ENCODE assay signal across 9 mouse cellular contexts in the genomic region with DNA sequence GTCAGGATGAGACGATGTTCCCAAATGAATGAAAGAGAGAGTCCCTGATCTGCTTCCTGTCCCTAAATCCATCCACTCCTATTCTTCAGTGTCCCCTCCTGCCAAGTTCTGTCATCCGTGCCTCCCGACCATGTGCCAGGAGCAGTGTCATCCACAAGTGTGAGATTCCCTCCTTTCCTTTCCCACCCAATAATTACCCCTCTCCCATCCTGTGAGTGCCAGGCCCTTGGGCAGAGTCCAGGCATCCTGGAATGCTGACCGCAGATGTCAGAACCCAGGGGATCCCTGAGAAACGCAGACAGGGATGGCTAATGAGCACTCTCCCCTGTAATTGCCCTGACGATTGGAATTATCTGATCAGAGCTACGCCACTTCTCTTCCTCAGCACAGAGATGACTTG. TPM values are rescaled to one million over a fixed set of nuclear protein-coding genes. Genes with fewer than 3 reads are reported as not detected.
DNase-seq lines count a peak whose midpoint lies in the region; ATAC-seq and TF ChIP-seq lines count a peak whose summit lies in the region.
"Had no signal": no experiment of that assay in that cellular context is flagged by ENCODE, and none has a peak within 500 bp of the region (broad histone marks: within the 10 kb centered on the region; RNA-seq: fewer than 3 reads in every experiment).

No protein-coding gene starts in this region.

- no peaks in the 10 kb centered on the region for H3K9me3 ChIP-seq in limb, embryonic 13.5 days

- H3K79me3 ChIP-seq in C2C12 (ENCODE audit: low read depth) = no peaks in the 10 kb centered on the region

- no peak for ATAC-seq in limb, embryonic 13.5 days (ENCODE audit: low FRiP score, low read depth)
- ATAC-seq in megakaryocyte progenitor cell, adult 5-6 weeks (replicated peaks; ENCODE audit: poor library complexity) = no peak

- H3K79me2 ChIP-seq in C2C12 (ENCODE audit: control insufficient read depth, insufficient read depth) = no peaks in the 10 kb centered on the region

- H3K9ac ChIP-seq in limb, embryonic 13.5 days = no peak overlapping the region

- no peak overlapping the region for H3K4me3 ChIP-seq in C2C12 (ENCODE audit: insufficient read depth, poor library complexity, severe bottlenecking)
- no peak overlapping the region for H3K4me3 ChIP-seq in gastrocnemius, adult 2 months
- no peak overlapping the region for H3K4me3 ChIP-seq in limb, embryonic 13.5 days

- H3K36me3 ChIP-seq in C2C12 (ENCODE audit: control insufficient read depth, insufficient read depth) = no peaks in the 10 kb centered on the region
- H3K36me3 ChIP-seq in limb, embryonic 13.5 days = no peaks in the 10 kb centered on the region

- no peak overlapping the region for H3ac ChIP-seq in C2C12 (ENCODE audit: control insufficient read depth, insufficient read length, low read depth)

- intact Hi-C loops in gastrocnemius, adult 2 months (cut with DNase I) = no loop called here

- H3K27ac ChIP-seq in gastrocnemius, adult 2 months = peak overlapping the region; percentile 65
- no peak overlapping the region for H3K27ac ChIP-seq in limb, embryonic 13.5 days
- H3K27ac ChIP-seq: macrophage had no signal

- H3K27me3 ChIP-seq in C2C12 (ENCODE audit: control insufficient read depth, insufficient read depth, insufficient read length) = no peaks in the 10 kb centered on the region
- H3K27me3 ChIP-seq in limb, embryonic 13.5 days = no peaks in the 10 kb centered on the region

- 0 out of 2 replicates have a peak overlapping the region, but pooled peaks have one; percentile 7 for H3K4me2 ChIP-seq in limb, embryonic 13.5 days (replicated peaks)

- TF ChIP-seq CTCF in C2C12 (IDR thresholded peaks at IDR 0.05; ENCODE audit: control insufficient read depth, insufficient read depth, insufficient read length) = no peak
- TF ChIP-seq CTCF in gastrocnemius, adult 2 months (IDR thresholded peaks at IDR 0.05) = no peak

- peak; percentile 95 for DNase-seq in Muller cell, postnatal 12 days (ENCODE audit: inconsistent ontology term)
- peak; percentile 68 for DNase-seq in gastrocnemius, adult 2 months
- no peak for DNase-seq in urinary bladder, adult 2 months (ENCODE audit: low spot score)
- no peak for DNase-seq in urinary bladder, postnatal 36 days (ENCODE audit: low spot score in 2 of 2)
- DNase-seq: kidney, adult 8-10 months had no signal

- 18% methylated on average over 7 of the region's 7 CpGs for WGBS in limb, embryonic 13.5 days

- H3K4me1 ChIP-seq in limb, embryonic 13.5 days = peaks cover 59% of the 10 kb centered on the region

TF ChIP-seq in C2C12, 6 proteins besides CTCF, POLR2A, EP300 and RAD21:
- TF ChIP-seq MAX (IDR thresholded peaks at IDR 0.05) = peak; percentile 98
- no peak for TF ChIP-seq FOSL1 (IDR thresholded peaks at IDR 0.05; ENCODE audit: insufficient read depth, low read length, poor library complexity, severe bottlenecking)

RNA-seq across cellular contexts. Expression of a gene that starts 24.3 kb away (rescaled TPM):
- 9.4 TPM for polyA plus RNA-seq in C2C12 (2012; fragmentation: generic; extraction: Trizol)
- total RNA-seq in gastrocnemius, adult 2 months (2021) = 10 to 100 TPM; 18.5 to 25.2 TPM
- 48.2 and 54.2 TPM in 2 replicates for polyA plus RNA-seq in limb, embryonic 13.5 days (2015; fragmentation: Nextera tagmentation; extraction: Ambion mirVana)
- total RNA-seq in megakaryocyte progenitor cell, adult 5-6 weeks (2015) = 26.0 and 43.3 TPM in 2 replicates
- 30.0 and 40.8 TPM in 2 replicates for total RNA-seq in megakaryocyte progenitor cell, adult 5-6 weeks (2017)
- polyA plus RNA-seq in urinary bladder, adult 2 months (2012; rRNA removed) = 29.3 and 33.9 TPM in 2 replicates

RNA-seq across cellular contexts. Expression of a gene that starts 24.5 kb away (rescaled TPM):
- 136 TPM for polyA plus RNA-seq in C2C12 (2012; fragmentation: generic; extraction: Trizol)
- 100 to 1,000 TPM; 217 to 239 TPM for total RNA-seq in gastrocnemius, adult 2 months (2021)
- polyA plus RNA-seq in limb, embryonic 13.5 days (2015; fragmentation: Nextera tagmentation; extraction: Ambion mirVana) = 168 and 184 TPM in 2 replicates
- 105 and 118 TPM in 2 replicates for total RNA-seq in megakaryocyte progenitor cell, adult 5-6 weeks (2015)
- total RNA-seq in megakaryocyte progenitor cell, adult 5-6 weeks (2017) = 107 and 125 TPM in 2 replicates
- polyA plus RNA-seq in urinary bladder, adult 2 months (2012; rRNA removed) = 206 and 215 TPM in 2 replicates

Comparison
In these comparisons a context has a peak if more than half of its experiments do, and no peak if none do; other contexts are left out.
1. DNase-seq: peak in Muller cell, postnatal 12 days (single experiment) and gastrocnemius, adult 2 months (single experiment); none in urinary bladder, adult 2 months (single experiment) and urinary bladder, postnatal 36 days (0 of 2).